Mouse (Mus musculus) midbrain, embryonic 14.5 days (tissue): ENCODE measurements around the gene Chrm4. TPM values are rescaled to one million over a fixed set of nuclear protein-coding genes. Genes with fewer than 3 reads are reported as not detected.

ENCODE experiments used
- ATAC-seq: fragments of 200-750 bp; cut with Nextera tagmentation; 2 replicates; pipeline ENCODE4 v1.8.0; 2017; ENCODE audit warnings: moderate number of reproducible peaks, moderate library complexity; ENCODE audit not compliant: low FRiP score, low TSS enrichment
- DNase-seq: peaks from one replicate; pipeline ENCODE4 v3.0.0-alpha.2; 2015
- H3K27ac ChIP-seq: fragments of 300-500 bp; sonication (generic); replicated peaks from 2 replicates; pipeline ENCODE4 v1.5.1; 2014; ENCODE audit warnings: mild to moderate bottlenecking, low read depth, low read length, moderate library complexity
- H3K27me3 ChIP-seq: fragments of 300-500 bp; sonication (generic); 2 replicates; pipeline ENCODE4 v1.6.1; 2014; ENCODE audit warnings: low read length, control low read depth, mixed read lengths; ENCODE audit not compliant: control insufficient read depth, insufficient read depth
- H3K36me3 ChIP-seq: fragments of 300-500 bp; sonication (generic); 2 replicates; pipeline ENCODE4 v1.6.1; 2014; ENCODE audit warnings: low read length, control low read depth; ENCODE audit not compliant: control insufficient read depth, insufficient read depth
- H3K4me1 ChIP-seq: fragments of 300-500 bp; sonication (generic); 2 replicates; pipeline ENCODE4 v1.6.1; 2014; ENCODE audit warnings: mild to moderate bottlenecking, antibody characterized with exemption, low read length, control low read depth; ENCODE audit not compliant: control insufficient read depth, insufficient read depth
- H3K4me2 ChIP-seq: fragments of 300-500 bp; sonication (generic); 2 replicates; pipeline ENCODE4 v1.6.1; 2014; ENCODE audit warnings: mild to moderate bottlenecking, low read length, moderate library complexity
- H3K4me3 ChIP-seq: fragments of 300-500 bp; sonication (generic); replicated peaks from 2 replicates; pipeline ENCODE4 v1.5.1; 2014; ENCODE audit warnings: low read depth, low read length
- H3K9ac ChIP-seq: fragments of 300-500 bp; sonication (generic); replicated peaks from 2 replicates; pipeline ENCODE4 v1.6.1; 2014; ENCODE audit warnings: mild to moderate bottlenecking, low read length, moderate library complexity
- H3K9me3 ChIP-seq: fragments of 300-500 bp; sonication (generic); 2 replicates; pipeline ENCODE4 v1.6.1; 2016; ENCODE audit warnings: low read length, control low read depth, mixed read lengths; ENCODE audit not compliant: control insufficient read depth
- WGBS: fragments of 180-500 bp; shearing (Covaris S2); extraction: QIAGEN DNeasy Blood & Tissue Kit; methylation state at CpG from one replicate; pipeline ENCODE4 v1.1.7; 2014; 5-methylcytosine and 5-hydroxymethylcytosine counted together
- polyA plus RNA-seq: library from polyadenylated mRNA; unstranded; fragments of >200 nt; fragmentation: Nextera tagmentation; extraction: Ambion mirVana; gene quantifications from 2 replicates; pipeline ENCODE4 v1.2.1, GENCODE M21; 2014

Gene Chrm4
- polyA plus RNA-seq, 1 experiment from 2014 or later = 0.34 TPM

- 61% methylated on average over 5 of the region's 5 CpGs for WGBS
- Histone ChIP-seq H3K27me3 (no peaks in the 10 kb centered on the region), H3K27ac (no peak overlapping the region), H3K4me1 (0 out of 2 replicates have a peak, but pooled peaks cover 5% of the 10 kb centered on the region), H3K9ac (no peak overlapping the region), H3K9me3 (no peaks in the 10 kb centered on the region), H3K4me2 (no peak overlapping the region), H3K4me3 (no peak overlapping the region), H3K36me3 (peaks cover 23% of the 10 kb centered on the region; the same call in 1 of the 2 replicates)
- no peak for DNase-seq
- ATAC-seq = no peak
These were observed 24.7 kb upstream of the Chrm4 start for GRCm38 (mm10) chr2:91902336-91902735.

- H3K9ac ChIP-seq = no peak overlapping the region
- H3K27ac ChIP-seq = no peak overlapping the region
- no peak for ATAC-seq
- H3K27me3 ChIP-seq = no peaks in the 10 kb centered on the region
- no peak overlapping the region for H3K4me3 ChIP-seq
- no peak overlapping the region for H3K4me2 ChIP-seq
- no peak for DNase-seq
- no peaks in the 10 kb centered on the region for H3K9me3 ChIP-seq
- H3K4me1 ChIP-seq = 0 out of 2 replicates have a peak, but pooled peaks cover 5% of the 10 kb centered on the region
- H3K36me3 ChIP-seq = peaks cover 21% of the 10 kb centered on the region; the same call in 1 of the 2 replicates
- 95% methylated on average over 3 of the region's 3 CpGs for WGBS
These were observed 23.7 kb upstream of the Chrm4 start for GRCm38 (mm10) chr2:91903171-91903925.

GRCm38 (mm10) chr2:91904618-91905307, 22.3 kb upstream of the Chrm4 start:
- 0 out of 2 replicates have a peak, but pooled peaks cover 5% of the 10 kb centered on the region for H3K4me1 ChIP-seq
- H3K4me2 ChIP-seq = no peak overlapping the region
- H3K36me3 ChIP-seq = peaks cover 30% of the 10 kb centered on the region
- DNase-seq = peak; percentile 62
- 49% methylated on average over 5 of the region's 5 CpGs for WGBS
- H3K27me3 ChIP-seq = no peaks in the 10 kb centered on the region
- peak overlapping the region; percentile 28 for H3K27ac ChIP-seq
- H3K4me3 ChIP-seq = no peak overlapping the region
- ATAC-seq = 0 out of 2 replicates have a peak, but pooled peaks have one; percentile 34
- no peaks in the 10 kb centered on the region for H3K9me3 ChIP-seq
- no peak overlapping the region for H3K9ac ChIP-seq

- Histone ChIP-seq H3K4me3 (no peak overlapping the region), H3K27me3 (no peaks in the 10 kb centered on the region), H3K9me3 (no peaks in the 10 kb centered on the region), H3K27ac (no peak overlapping the region), H3K4me1 (0 out of 2 replicates have a peak, but pooled peaks cover 5% of the 10 kb centered on the region), H3K9ac (no peak overlapping the region), H3K36me3 (peaks cover 33% of the 10 kb centered on the region), H3K4me2 (no peak overlapping the region)
- DNase-seq (no peak), ATAC-seq (no peak)
- WGBS = 97% methylated on average over 2 of the region's 2 CpGs
These were observed 20.9 kb upstream of the Chrm4 start for GRCm38 (mm10) chr2:91906141-91906540.

- Histone ChIP-seq H3K9me3 (no peaks in the 10 kb centered on the region), H3K36me3 (peaks cover 89% of the 10 kb centered on the region), H3K4me2 (no peak overlapping the region), H3K4me3 (no peak overlapping the region), H3K4me1 (no peaks in the 10 kb centered on the region), H3K9ac (no peak overlapping the region), H3K27ac (no peak overlapping the region), H3K27me3 (no peaks in the 10 kb centered on the region)
- 89% methylated on average over 3 of the region's 3 CpGs for WGBS
- DNase-seq (no peak), ATAC-seq (no peak)
These were observed 14.4 kb upstream of the Chrm4 start for GRCm38 (mm10) chr2:91912616-91913015.

- Histone ChIP-seq H3K27me3 (no peaks in the 10 kb centered on the region), H3K27ac (no peak overlapping the region)
- DNase-seq = no peak
These were observed 13.5 kb upstream of the Chrm4 start for GRCm38 (mm10) chr2:91913328-91914110.

GRCm38 (mm10) chr2:91916346-91916977, 10.6 kb upstream of the Chrm4 start:
- Histone ChIP-seq H3K36me3 (peaks cover 76% of the 10 kb centered on the region), H3K27ac (no peak overlapping the region), H3K9me3 (no peaks in the 10 kb centered on the region), H3K4me1 (peaks cover 4% of the 10 kb centered on the region; the same call in 1 of the 2 replicates), H3K27me3 (peaks cover 9% of the 10 kb centered on the region; the same call in 1 of the 2 replicates), H3K4me2 (no peak overlapping the region), H3K9ac (no peak overlapping the region), H3K4me3 (no peak overlapping the region)
- 92% methylated on average over 7 of the region's 7 CpGs for WGBS
- DNase-seq (no peak), ATAC-seq (no peak)

More at GRCm38 (mm10) chr2:91913328-91914110, 13.5 kb upstream of the Chrm4 start:
- no peaks in the 10 kb centered on the region for H3K4me1 ChIP-seq
- no peak overlapping the region for H3K4me3 ChIP-seq
- ATAC-seq = no peak
- WGBS = 90% methylated on average over 7 of the region's 7 CpGs
- no peaks in the 10 kb centered on the region for H3K9me3 ChIP-seq
- H3K4me2 ChIP-seq = no peak overlapping the region
- H3K9ac ChIP-seq = no peak overlapping the region
- peaks cover 97% of the 10 kb centered on the region for H3K36me3 ChIP-seq

GRCm38 (mm10) chr2:91917096-91917495, 10.0 kb upstream of the Chrm4 start:
- Histone ChIP-seq H3K4me3 (no peak overlapping the region), H3K36me3 (peaks cover 70% of the 10 kb centered on the region), H3K4me2 (no peak overlapping the region), H3K9me3 (no peaks in the 10 kb centered on the region), H3K27ac (no peak overlapping the region), H3K4me1 (peaks cover 9% of the 10 kb centered on the region), H3K27me3 (peaks cover 11% of the 10 kb centered on the region), H3K9ac (no peak overlapping the region)
- DNase-seq = no peak
- WGBS = 89% methylated on average over 7 of the region's 7 CpGs
- ATAC-seq = no peak
